Mouse (Mus musculus): ENCODE measurements around the gene Cir1. TPM values are rescaled to one million over a fixed set of nuclear protein-coding genes. Genes with fewer than 3 reads are reported as not detected.

Gene Cir1
- polyA plus RNA-seq, 1 experiment from 2014 or later = 19.6 TPM

GRCm38 (mm10) chr2:73266623-73267022 lies 45.9 kb downstream of the Cir1 start:
- H3K9me3 ChIP-seq (ENCODE audit: control insufficient read depth, low read length) = no peaks in the 10 kb centered on the region
- no peak overlapping the region for H3K4me3 ChIP-seq (ENCODE audit: low read depth, low read length)
- no peak for TF ChIP-seq EP300 (optimal IDR thresholded peaks at IDR 0.05)
- TF ChIP-seq CTCF (IDR thresholded peaks at IDR 0.05; ENCODE audit: low read depth) = no peak
- peaks cover 5% of the 10 kb centered on the region; the same call in 1 of the 2 replicates for H3K4me1 ChIP-seq (replicated peaks; ENCODE audit: control insufficient read depth, insufficient read depth)
- DNase-seq (ENCODE audit: low spot score) = no peak
- WGBS = 22% methylated on average over 1 of the region's 1 CpGs
- no peak overlapping the region for H3K27ac ChIP-seq (replicated peaks)
- no peak overlapping the region for H3K4me2 ChIP-seq (replicated peaks; ENCODE audit: low read depth)
- ATAC-seq (ENCODE audit: low FRiP score, low TSS enrichment) = no peak
- no peaks in the 10 kb centered on the region for H3K36me3 ChIP-seq (ENCODE audit: control insufficient read depth, insufficient read depth, low read length)
- no peak overlapping the region for H3K9ac ChIP-seq (ENCODE audit: low read length)
- peaks cover 20% of the 10 kb centered on the region for H3K27me3 ChIP-seq (ENCODE audit: control insufficient read depth, insufficient read depth, low read length)

DNA sequence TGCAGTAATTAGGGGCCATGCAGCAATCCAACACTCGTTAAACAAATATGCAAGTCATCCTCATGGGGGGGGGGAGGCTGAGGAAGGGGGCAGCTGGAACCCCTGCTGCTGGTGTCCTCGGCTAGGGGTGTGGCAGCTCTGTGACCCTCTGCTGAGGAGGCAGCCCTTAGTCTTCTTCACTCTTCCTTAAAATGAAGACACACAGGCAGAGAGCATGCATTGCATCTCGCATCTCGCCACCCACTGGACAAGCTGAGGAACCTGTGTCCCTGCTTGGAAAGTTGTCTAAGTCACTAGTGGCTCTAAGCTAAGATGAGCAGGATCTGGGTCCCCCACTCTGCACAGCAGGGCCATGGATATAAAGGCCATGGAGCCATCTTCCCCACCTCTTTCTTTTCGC lies 46.5 kb downstream of the Cir1 start:
- WGBS = 17% methylated on average over 5 of the region's 5 CpGs
- H3K9me3 ChIP-seq (ENCODE audit: control insufficient read depth, low read length) = no peaks in the 10 kb centered on the region
- DNase-seq (ENCODE audit: low spot score) (no peak), ATAC-seq (ENCODE audit: low FRiP score, low TSS enrichment) (no peak)
- H3K36me3 ChIP-seq (ENCODE audit: control insufficient read depth, insufficient read depth, low read length) = no peaks in the 10 kb centered on the region
- H3K4me2 ChIP-seq (replicated peaks; ENCODE audit: low read depth) = no peak overlapping the region
- peaks cover 18% of the 10 kb centered on the region; the same call in 1 of the 2 replicates for H3K27me3 ChIP-seq (ENCODE audit: control insufficient read depth, insufficient read depth, low read length)
- H3K4me1 ChIP-seq (replicated peaks; ENCODE audit: control insufficient read depth, insufficient read depth) = peaks cover 5% of the 10 kb centered on the region; the same call in 1 of the 2 replicates
- no peak overlapping the region for H3K9ac ChIP-seq (ENCODE audit: low read length)
- H3K4me3 ChIP-seq (ENCODE audit: low read depth, low read length) = no peak overlapping the region
- TF ChIP-seq EP300 (optimal IDR thresholded peaks at IDR 0.05) (no peak), CTCF (IDR thresholded peaks at IDR 0.05; ENCODE audit: low read depth) (peak; percentile 54)
- no peak overlapping the region for H3K27ac ChIP-seq (replicated peaks)

DNA sequence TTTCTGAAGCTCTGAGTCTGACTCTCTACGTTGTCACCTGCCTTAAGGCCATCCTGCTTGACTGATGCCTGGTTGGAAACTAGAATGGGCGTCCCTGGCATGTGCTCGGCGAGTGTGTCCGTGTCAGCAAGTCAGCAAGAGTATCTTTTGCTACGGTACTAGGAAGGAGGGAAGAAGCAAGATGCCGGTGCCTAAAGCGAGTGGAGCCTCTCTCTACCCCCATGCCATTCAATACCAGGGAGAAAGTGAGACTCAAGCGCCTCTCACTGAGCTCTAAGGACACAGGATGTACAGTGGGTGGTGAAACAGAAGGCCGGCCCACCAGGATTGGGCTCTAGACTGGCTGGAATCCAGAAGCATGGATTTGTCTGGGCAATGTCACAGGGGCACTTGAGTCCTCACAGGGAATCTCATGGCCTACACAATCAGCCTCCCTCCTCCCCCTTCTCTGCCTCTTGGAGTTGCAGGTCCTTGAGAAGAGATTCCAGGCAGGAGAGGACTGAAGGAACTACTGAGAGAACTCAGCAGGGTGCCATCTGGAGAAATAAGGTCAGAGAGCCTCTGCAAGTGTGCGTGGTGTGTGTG lies 47.8 kb downstream of the Cir1 start:
- no peak overlapping the region; the same call in 1 of the 2 replicates for H3K4me2 ChIP-seq (replicated peaks; ENCODE audit: low read depth)
- H3K36me3 ChIP-seq (ENCODE audit: control insufficient read depth, insufficient read depth, low read length) = no peaks in the 10 kb centered on the region
- H3K4me3 ChIP-seq (ENCODE audit: low read depth, low read length) = no peak overlapping the region; the same call in 1 of the 2 replicates
- H3K27ac ChIP-seq (replicated peaks) = no peak overlapping the region
- ATAC-seq (ENCODE audit: low FRiP score, low TSS enrichment) = no peak
- DNase-seq (ENCODE audit: low spot score) = no peak
- no peaks in the 10 kb centered on the region for H3K9me3 ChIP-seq (ENCODE audit: control insufficient read depth, low read length)
- H3K27me3 ChIP-seq (ENCODE audit: control insufficient read depth, insufficient read depth, low read length) = peaks cover 18% of the 10 kb centered on the region; the same call in 1 of the 2 replicates
- 15% methylated on average over 11 of the region's 11 CpGs for WGBS
- no peak overlapping the region for H3K9ac ChIP-seq (ENCODE audit: low read length)
- TF ChIP-seq CTCF (IDR thresholded peaks at IDR 0.05; ENCODE audit: low read depth) = no peak
- TF ChIP-seq EP300 (optimal IDR thresholded peaks at IDR 0.05) = no peak
- H3K4me1 ChIP-seq (replicated peaks; ENCODE audit: control insufficient read depth, insufficient read depth) = peaks cover 5% of the 10 kb centered on the region; the same call in 1 of the 2 replicates

GRCm38 (mm10) chr2:73263794-73264610 lies 48.5 kb downstream of the Cir1 start:
- peak overlapping the region; percentile 62 for H3K4me2 ChIP-seq (replicated peaks; ENCODE audit: low read depth)
- peak; percentile 45 for DNase-seq (ENCODE audit: low spot score)
- no peak overlapping the region for H3K27ac ChIP-seq (replicated peaks)
- no peak for TF ChIP-seq CTCF (IDR thresholded peaks at IDR 0.05; ENCODE audit: low read depth)
- TF ChIP-seq EP300 (optimal IDR thresholded peaks at IDR 0.05) = no peak
- H3K4me3 ChIP-seq (ENCODE audit: low read depth, low read length) = peak overlapping the region; percentile 42
- H3K27me3 ChIP-seq (ENCODE audit: control insufficient read depth, insufficient read depth, low read length) = peaks cover 18% of the 10 kb centered on the region; the same call in 1 of the 2 replicates
- no peaks in the 10 kb centered on the region for H3K9me3 ChIP-seq (ENCODE audit: control insufficient read depth, low read length)
- no peaks in the 10 kb centered on the region for H3K36me3 ChIP-seq (ENCODE audit: control insufficient read depth, insufficient read depth, low read length)
- peak; percentile 63 for ATAC-seq (ENCODE audit: low FRiP score, low TSS enrichment)
- 3% methylated on average over 38 of the region's 38 CpGs for WGBS
- H3K9ac ChIP-seq (ENCODE audit: low read length) = peak overlapping the region; percentile 4; the same call in 1 of the 2 replicates
- peaks cover 5% of the 10 kb centered on the region; the same call in 1 of the 2 replicates for H3K4me1 ChIP-seq (replicated peaks; ENCODE audit: control insufficient read depth, insufficient read depth)

- DNase-seq (ENCODE audit: low spot score) = no peak
- ATAC-seq (ENCODE audit: low FRiP score, low TSS enrichment) = no peak
- peaks cover 18% of the 10 kb centered on the region; the same call in 1 of the 2 replicates for H3K27me3 ChIP-seq (ENCODE audit: control insufficient read depth, insufficient read depth, low read length)
These were observed 49.2 kb downstream of the Cir1 start for GRCm38 (mm10) chr2:73263172-73263765.

More at GRCm38 (mm10) chr2:73263172-73263765, 49.2 kb downstream of the Cir1 start:
- H3K9ac ChIP-seq (ENCODE audit: low read length) = peak overlapping the region; percentile 4; the same call in 1 of the 2 replicates
- H3K4me1 ChIP-seq (replicated peaks; ENCODE audit: control insufficient read depth, insufficient read depth) = peaks cover 5% of the 10 kb centered on the region; the same call in 1 of the 2 replicates
- peak overlapping the region; percentile 62 for H3K4me2 ChIP-seq (replicated peaks; ENCODE audit: low read depth)
- H3K9me3 ChIP-seq (ENCODE audit: control insufficient read depth, low read length) = no peaks in the 10 kb centered on the region
- no peak overlapping the region for H3K27ac ChIP-seq (replicated peaks)
- H3K36me3 ChIP-seq (ENCODE audit: control insufficient read depth, insufficient read depth, low read length) = no peaks in the 10 kb centered on the region
- TF ChIP-seq EP300 (optimal IDR thresholded peaks at IDR 0.05) = no peak
- TF ChIP-seq CTCF (IDR thresholded peaks at IDR 0.05; ENCODE audit: low read depth) = no peak
- H3K4me3 ChIP-seq (ENCODE audit: low read depth, low read length) = peak overlapping the region; percentile 42
- 13% methylated on average over 16 of the region's 16 CpGs for WGBS
